Mouse (Mus musculus): ENCODE data around the gene Tcp10a. TPM values are rescaled to one million over a fixed set of nuclear protein-coding genes. Genes with fewer than 3 reads are reported as not detected.
"Not testable (repeated sequence)": the region's sequence is repeated elsewhere in the genome, so short reads cannot be mapped to it uniquely, and the experiment has no call there.

The Tcp10a gene
- total and polyA plus RNA-seq, 2 experiments: not detected

DNA sequence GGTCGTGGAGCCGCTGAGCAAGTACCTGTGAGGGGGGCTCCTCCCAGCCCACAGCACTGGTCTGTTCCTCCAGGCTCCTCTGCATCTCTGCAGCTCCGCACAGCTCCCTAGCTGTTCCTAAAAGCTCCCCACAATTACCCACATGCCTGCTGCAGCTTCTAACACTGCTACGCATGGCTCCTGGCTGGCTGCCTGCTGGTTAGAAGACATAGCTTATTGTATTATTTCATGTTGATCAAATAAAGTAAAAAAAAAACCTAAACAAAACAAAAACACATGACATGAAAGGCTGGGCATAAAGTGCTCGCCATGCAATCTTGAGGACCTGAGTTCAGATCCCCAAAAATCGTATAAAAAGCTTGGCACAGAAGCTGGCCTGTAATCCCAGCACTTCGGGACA, 65.5 kb downstream of the Tcp10a start:
- H3K27ac ChIP-seq (replicated peaks; ENCODE audit: insufficient read depth, low read depth, low read length): peak overlapping the region; percentile 44; the same call in 1 of the 2 replicates
- not testable (repeated sequence) for H3K36me3 ChIP-seq (ENCODE audit: control insufficient read depth, insufficient read depth, low read length); H3K9ac ChIP-seq (ENCODE audit: low read depth, low read length); H3K4me1 ChIP-seq (ENCODE audit: control insufficient read depth, insufficient read depth, low read length); H3K79me2 ChIP-seq (ENCODE audit: control insufficient read depth, insufficient read depth, low read length); H3K27me3 ChIP-seq (ENCODE audit: control insufficient read depth, insufficient read depth, low read length); H3K4me3 ChIP-seq (ENCODE audit: insufficient read depth, low read depth, low read length)
- WGBS: 40% methylated on average over 7 of the region's 7 CpGs
- peak; percentile 35 for DNase-seq (ENCODE audit: extremely low read depth, low read depth, low spot score)

DNA sequence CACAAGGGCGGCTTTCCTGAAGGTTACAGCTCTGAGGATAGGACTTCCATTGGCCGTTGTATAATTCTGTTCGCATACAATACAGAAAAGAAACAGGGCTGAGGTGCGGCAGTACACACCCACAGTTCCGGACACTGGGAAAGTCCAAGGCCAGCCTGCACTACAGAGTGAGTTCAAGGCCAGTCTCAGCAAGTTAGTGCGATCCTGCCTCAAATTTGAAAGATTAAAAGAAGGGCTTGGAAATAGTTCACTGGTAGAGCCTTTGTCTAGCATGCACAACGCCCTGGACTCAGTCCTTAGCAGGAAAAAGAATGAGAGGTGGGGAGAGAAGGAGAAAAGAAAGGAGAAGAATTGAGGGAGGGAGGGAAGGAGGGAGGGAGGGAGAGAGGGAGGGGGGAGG, 70.7 kb downstream of the Tcp10a start:
- not testable (repeated sequence) for H3K36me3 ChIP-seq (ENCODE audit: control insufficient read depth, insufficient read depth, low read length); H3K9ac ChIP-seq (ENCODE audit: low read depth, low read length); H3K27me3 ChIP-seq (ENCODE audit: control insufficient read depth, insufficient read depth, low read length); H3K27ac ChIP-seq (replicated peaks; ENCODE audit: insufficient read depth, low read depth, low read length); H3K4me3 ChIP-seq (ENCODE audit: insufficient read depth, low read depth, low read length); DNase-seq (ENCODE audit: extremely low read depth, low read depth, low spot score); H3K79me2 ChIP-seq (ENCODE audit: control insufficient read depth, insufficient read depth, low read length); H3K4me1 ChIP-seq (ENCODE audit: control insufficient read depth, insufficient read depth, low read length)
- 85% methylated on average over 7 of the region's 7 CpGs for WGBS

Other genes starting within 250 kb of the Tcp10a start
- 0.74 and 1.3 TPM in 2 replicates for gene Rps6ka2, start 154.5 kb upstream of the Tcp10a start, total RNA-seq (2014; rRNA removed)
- 0.56 and 0.72 TPM in 2 replicates for gene Rps6ka2, start 154.5 kb upstream of the Tcp10a start, polyA plus RNA-seq (2012; rRNA removed)
- 0.34 TPM in 1 of 2 replicates, not detected in the other for gene Ttll2, start 28.1 kb downstream of the Tcp10a start, total RNA-seq (2014; rRNA removed)
- 0.07 and 0.14 TPM in 2 replicates for gene Ttll2, start 28.1 kb downstream of the Tcp10a start, polyA plus RNA-seq (2012; rRNA removed)
- not detected in 2 replicates for gene Gm49630, start 47.3 kb downstream of the Tcp10a start, total RNA-seq (2014; rRNA removed)
- gene Gm49630, start 47.3 kb downstream of the Tcp10a start, polyA plus RNA-seq (2012; rRNA removed): not detected in 2 replicates
- 2.4 and 4.4 TPM in 2 replicates for gene Unc93a2, start 60.8 kb downstream of the Tcp10a start, total RNA-seq (2014; rRNA removed)
- gene Unc93a2, start 60.8 kb downstream of the Tcp10a start, polyA plus RNA-seq (2012; rRNA removed): 3.4 and 4.5 TPM in 2 replicates

Measured in liver, adult 2 months (tissue).